Mouse (Mus musculus): ENCODE data around the gene Grin2d. TPM values are rescaled to one million over a fixed set of nuclear protein-coding genes. Genes with fewer than 3 reads are reported as not detected.
A peak's percentile ranks its signal among the peaks of the same experiment; 100 is the strongest.

Gene Grin2d
- polyA plus RNA-seq, 1 experiment from 2014 or later = 0.43 TPM

DNA sequence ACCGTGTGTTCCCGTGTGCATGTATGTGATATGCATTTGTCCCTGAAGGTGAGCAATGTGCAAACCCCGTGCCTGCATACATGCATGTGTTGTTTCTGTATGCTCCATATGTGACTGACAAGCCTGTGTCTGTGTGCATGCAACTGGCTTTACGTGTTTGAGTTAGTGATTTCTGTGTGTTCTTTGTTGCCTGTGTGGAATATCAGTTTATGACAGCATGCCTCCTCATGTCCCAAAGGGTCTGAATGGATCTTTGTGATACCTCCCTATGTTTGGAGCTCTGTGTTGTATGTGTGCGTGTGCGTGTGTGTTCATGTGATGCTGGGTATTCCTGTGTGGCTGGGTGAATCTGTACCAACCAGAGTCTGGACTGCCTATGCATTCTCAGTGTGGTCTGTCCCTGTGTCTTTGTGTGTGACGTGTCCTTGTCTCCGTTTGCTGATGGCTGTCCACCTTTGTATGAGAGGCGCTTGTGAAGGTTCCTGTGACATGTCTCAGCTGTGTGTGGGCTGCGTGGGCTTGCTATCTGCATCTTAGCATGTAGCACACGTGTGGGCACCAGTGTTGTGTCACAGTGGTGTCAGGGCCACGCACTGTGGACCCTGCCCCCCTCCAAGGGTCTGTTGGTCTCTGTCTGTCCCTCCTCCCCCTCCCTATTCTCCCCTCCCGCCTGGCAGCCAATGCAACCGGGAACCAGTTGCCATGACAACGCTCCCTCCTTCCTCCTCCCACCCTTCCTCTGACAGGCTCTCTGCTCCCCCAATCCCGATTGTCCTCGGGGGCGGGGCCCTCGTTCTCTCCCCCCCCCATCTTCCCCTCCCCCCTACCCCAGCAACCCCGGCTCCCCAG, 93.4 kb downstream of the Grin2d start, which contains the start of gene Sult2b1:
Gene Sult2b1 (minus strand): TSS at position 146 of the 849 bp plus-strand sequence.
- 0 out of 2 replicates have a peak, but pooled peaks cover 7% of the 10 kb centered on the region for H3K27me3 ChIP-seq (ENCODE audit: insufficient read depth, low read length)
- peaks cover 10% of the 10 kb centered on the region; the same call in 1 of the 2 replicates for H3K36me3 ChIP-seq (ENCODE audit: insufficient read depth)
- H3K4me3 ChIP-seq (ENCODE audit: low read depth, low read length) = peak within 1 kb of the TSS; percentile 58
- DNase-seq (peak; percentile 89), ATAC-seq (ENCODE audit: insufficient read depth) (peak; percentile 13)
- 18% methylated on average over 20 of the region's 20 CpGs for WGBS
- no peak for TF ChIP-seq CTCF (IDR thresholded peaks at IDR 0.05; ENCODE audit: low read depth)
- H3K27ac ChIP-seq (ENCODE audit: low read depth) = 0 out of 2 replicates have a peak within 1 kb of the TSS, but pooled peaks have one; percentile 1
- H3K9me3 ChIP-seq (ENCODE audit: low read depth, low read length) = no peaks in the 10 kb centered on the region
- peak within 1 kb of the TSS; percentile 54 for H3K9ac ChIP-seq
- H3K4me2 ChIP-seq = peak within 1 kb of the TSS; percentile 92
- peaks cover 11% of the 10 kb centered on the region; the same call in 1 of the 2 replicates for H3K4me1 ChIP-seq (ENCODE audit: insufficient read depth)

DNA sequence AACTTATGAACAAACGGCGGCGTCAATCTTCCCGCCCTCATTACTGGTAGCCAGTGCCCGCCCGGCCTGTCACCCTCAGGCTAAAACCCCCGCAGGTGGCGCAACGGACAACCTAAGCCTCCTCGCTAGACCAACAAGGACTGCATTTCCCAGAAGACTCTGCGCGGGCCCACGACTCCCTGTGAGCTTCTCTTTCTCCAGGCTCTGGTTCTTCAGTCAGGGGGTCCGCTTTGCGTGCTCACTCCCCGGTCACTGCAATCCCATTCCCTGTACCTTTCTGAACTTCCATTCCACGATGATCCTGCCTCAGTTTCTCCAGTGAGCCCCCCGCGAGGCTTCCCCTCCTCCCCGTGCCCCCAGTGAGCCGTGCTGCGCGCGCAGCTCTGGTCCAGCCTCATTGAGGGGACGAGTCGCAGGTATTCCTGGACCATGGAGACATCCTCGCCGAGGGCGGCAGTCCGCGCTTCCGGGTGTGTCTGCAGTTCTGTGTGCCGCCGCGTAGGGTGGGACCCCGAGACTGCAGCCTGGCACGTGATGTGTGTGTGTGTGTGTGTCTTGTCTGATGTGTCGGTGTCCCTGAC, 94.6 kb downstream of the Grin2d start, which contains the start of gene Lmtk3:
Gene Lmtk3 (plus strand): TSS at position 228 of the 581 bp plus-strand sequence.
- peak within 1 kb of the TSS; percentile 54 for H3K9ac ChIP-seq
- 0 out of 2 replicates have a peak, but pooled peaks cover 3% of the 10 kb centered on the region for H3K36me3 ChIP-seq (ENCODE audit: insufficient read depth)
- peak; percentile 38 for ATAC-seq (ENCODE audit: insufficient read depth)
- H3K4me2 ChIP-seq = peak within 1 kb of the TSS; percentile 92
- peak within 1 kb of the TSS; percentile 58 for H3K4me3 ChIP-seq (ENCODE audit: low read depth, low read length)
- TF ChIP-seq CTCF (IDR thresholded peaks at IDR 0.05; ENCODE audit: low read depth) = peak; percentile 44
- 0 out of 2 replicates have a peak within 1 kb of the TSS, but pooled peaks have one; percentile 1 for H3K27ac ChIP-seq (ENCODE audit: low read depth)
- H3K27me3 ChIP-seq (ENCODE audit: insufficient read depth, low read length) = peaks cover 11% of the 10 kb centered on the region; the same call in 1 of the 2 replicates
- WGBS = 1% methylated on average over 38 of the region's 38 CpGs
- H3K4me1 ChIP-seq (ENCODE audit: insufficient read depth) = peaks cover 16% of the 10 kb centered on the region; the same call in 1 of the 2 replicates
- H3K9me3 ChIP-seq (ENCODE audit: low read depth, low read length) = no peaks in the 10 kb centered on the region
- peak; percentile 80 for DNase-seq

DNA sequence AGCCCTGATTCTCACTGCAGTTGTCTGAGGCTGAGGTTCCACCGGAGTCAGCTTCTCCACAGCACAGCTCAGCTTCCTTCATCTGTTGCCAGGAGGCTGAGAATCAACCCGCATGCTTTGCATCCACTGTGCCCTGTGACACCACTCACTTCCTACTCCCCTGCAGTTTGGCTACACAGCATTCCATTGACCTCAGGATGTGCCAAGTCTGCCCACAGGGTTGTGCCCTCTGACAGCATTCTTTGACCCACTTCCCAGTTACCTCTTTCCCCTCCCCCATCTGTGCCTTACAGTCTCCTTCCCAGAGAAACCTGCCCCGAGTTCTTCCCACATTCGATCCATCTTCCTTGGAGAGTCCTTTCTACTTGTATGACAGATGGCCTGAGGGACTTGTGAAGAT, 95.9 kb downstream of the Grin2d start:
- 57% methylated on average over 4 of the region's 4 CpGs for WGBS
- ATAC-seq (ENCODE audit: insufficient read depth) (no peak), DNase-seq (no peak)
- Histone ChIP-seq H3K4me3 (ENCODE audit: low read depth, low read length) (no peak overlapping the region), H3K4me1 (ENCODE audit: insufficient read depth) (peaks cover 16% of the 10 kb centered on the region; the same call in 1 of the 2 replicates), H3K36me3 (ENCODE audit: insufficient read depth) (no peaks in the 10 kb centered on the region), H3K9ac (no peak overlapping the region), H3K27ac (ENCODE audit: low read depth) (no peak overlapping the region), H3K9me3 (ENCODE audit: low read depth, low read length) (no peaks in the 10 kb centered on the region), H3K27me3 (ENCODE audit: insufficient read depth, low read length) (peaks cover 11% of the 10 kb centered on the region; the same call in 1 of the 2 replicates), H3K4me2 (no peak overlapping the region)
- TF ChIP-seq CTCF (IDR thresholded peaks at IDR 0.05; ENCODE audit: low read depth) = no peak

Other genes starting within 250 kb of the Grin2d start
- 8.1 and 9.2 TPM in 2 replicates for gene Mamstr, start 238.4 kb downstream of the Grin2d start, polyA plus RNA-seq (2014; fragmentation: Nextera tagmentation; extraction: Ambion mirVana)
- gene Fut2, start 212.0 kb downstream of the Grin2d start, polyA plus RNA-seq (2014; fragmentation: Nextera tagmentation; extraction: Ambion mirVana) = 0.22 and 0.75 TPM in 2 replicates
- 0.28 and 0.30 TPM in 2 replicates for gene Ntn5, start 194.4 kb downstream of the Grin2d start, polyA plus RNA-seq (2014; fragmentation: Nextera tagmentation; extraction: Ambion mirVana)
- 0.08 TPM in 1 of 2 replicates, not detected in the other for gene Sec1, start 184.0 kb downstream of the Grin2d start, polyA plus RNA-seq (2014; fragmentation: Nextera tagmentation; extraction: Ambion mirVana)
- gene Car11, start 178.5 kb downstream of the Grin2d start, polyA plus RNA-seq (2014; fragmentation: Nextera tagmentation; extraction: Ambion mirVana) = 2.0 and 4.3 TPM in 2 replicates
- gene Dbp, start 173.3 kb downstream of the Grin2d start, polyA plus RNA-seq (2014; fragmentation: Nextera tagmentation; extraction: Ambion mirVana) = 2.1 TPM in 2 replicates
- gene Rpl18, start 162.9 kb downstream of the Grin2d start, polyA plus RNA-seq (2014; fragmentation: Nextera tagmentation; extraction: Ambion mirVana) = 1,245 and 1,303 TPM in 2 replicates
- gene Sphk2, start 160.4 kb downstream of the Grin2d start, polyA plus RNA-seq (2014; fragmentation: Nextera tagmentation; extraction: Ambion mirVana) = 21.9 and 23.8 TPM in 2 replicates
- 0.92 and 1.1 TPM in 2 replicates for gene Fam83e, start 157.2 kb downstream of the Grin2d start, polyA plus RNA-seq (2014; fragmentation: Nextera tagmentation; extraction: Ambion mirVana)
- not detected in 2 replicates for gene Spaca4, start 152.6 kb downstream of the Grin2d start, polyA plus RNA-seq (2014; fragmentation: Nextera tagmentation; extraction: Ambion mirVana)
- gene Lmtk3, start 94.6 kb downstream of the Grin2d start, polyA plus RNA-seq (2014; fragmentation: Nextera tagmentation; extraction: Ambion mirVana) = 0.76 and 1.9 TPM in 2 replicates
- gene Sult2b1, start 93.7 kb downstream of the Grin2d start, polyA plus RNA-seq (2014; fragmentation: Nextera tagmentation; extraction: Ambion mirVana) = 5.0 and 5.9 TPM in 2 replicates
- 109 and 110 TPM in 2 replicates for gene Cyth2, start 63.8 kb downstream of the Grin2d start, polyA plus RNA-seq (2014; fragmentation: Nextera tagmentation; extraction: Ambion mirVana)
- 0.67 and 1.1 TPM in 2 replicates for gene Kcnj14, start 53.6 kb downstream of the Grin2d start, polyA plus RNA-seq (2014; fragmentation: Nextera tagmentation; extraction: Ambion mirVana)
- 85.4 and 95.3 TPM in 2 replicates for gene Grwd1, start 47.4 kb downstream of the Grin2d start, polyA plus RNA-seq (2014; fragmentation: Nextera tagmentation; extraction: Ambion mirVana)
- 107 and 108 TPM in 2 replicates for gene Kdelr1, start 5.6 kb downstream of the Grin2d start, polyA plus RNA-seq (2014; fragmentation: Nextera tagmentation; extraction: Ambion mirVana)
- gene Syngr4, start 18.3 kb upstream of the Grin2d start, polyA plus RNA-seq (2014; fragmentation: Nextera tagmentation; extraction: Ambion mirVana) = 1.0 and 1.4 TPM in 2 replicates
- gene Tmem143, start 18.6 kb upstream of the Grin2d start, polyA plus RNA-seq (2014; fragmentation: Nextera tagmentation; extraction: Ambion mirVana) = 2.7 and 3.5 TPM in 2 replicates
- gene Emp3, start 43.0 kb upstream of the Grin2d start, polyA plus RNA-seq (2014; fragmentation: Nextera tagmentation; extraction: Ambion mirVana) = 164 and 174 TPM in 2 replicates
- 2.9 and 4.4 TPM in 2 replicates for gene Ccdc114, start 45.7 kb upstream of the Grin2d start, polyA plus RNA-seq (2014; fragmentation: Nextera tagmentation; extraction: Ambion mirVana)
- 0.31 and 0.78 TPM in 2 replicates for gene Abcc6, start 151.9 kb upstream of the Grin2d start, polyA plus RNA-seq (2014; fragmentation: Nextera tagmentation; extraction: Ambion mirVana)
- 26.1 and 26.4 TPM in 2 replicates for gene Nomo1, start 155.3 kb upstream of the Grin2d start, polyA plus RNA-seq (2014; fragmentation: Nextera tagmentation; extraction: Ambion mirVana)
- gene Kcnj11, start 222.4 kb upstream of the Grin2d start, polyA plus RNA-seq (2014; fragmentation: Nextera tagmentation; extraction: Ambion mirVana) = 0.11 TPM in 1 of 2 replicates, not detected in the other

All from lung, embryonic 14.5 days (tissue).